Mouse (Mus musculus): ENCODE results near the gene Zfp281. TPM values are rescaled to one million over a fixed set of nuclear protein-coding genes. Genes with fewer than 3 reads are reported as not detected.

The Zfp281 gene
- total RNA-seq, 1 experiment from 2014 or later = 44.7 TPM

GRCm38 (mm10) chr1:136608339-136609261 lies 16.1 kb upstream of the Zfp281 start:
- no peak for ATAC-seq (ENCODE audit: extremely low read depth, insufficient number of reproducible peaks, low FRiP score, poor library complexity, severe bottlenecking)

GRCm38 (mm10) chr1:136611803-136612202 lies 12.9 kb upstream of the Zfp281 start:
- no peak for ATAC-seq (ENCODE audit: extremely low read depth, insufficient number of reproducible peaks, low FRiP score, poor library complexity, severe bottlenecking)

- no peak for ATAC-seq (ENCODE audit: extremely low read depth, insufficient number of reproducible peaks, low FRiP score, poor library complexity, severe bottlenecking)
Measured at GRCm38 (mm10) chr1:136613300-136613751, 11.4 kb upstream of the Zfp281 start.

- no peak for ATAC-seq (ENCODE audit: extremely low read depth, insufficient number of reproducible peaks, low FRiP score, poor library complexity, severe bottlenecking)
Measured at GRCm38 (mm10) chr1:136614748-136615440, 9.8 kb upstream of the Zfp281 start.

GRCm38 (mm10) chr1:136617163-136617788 lies 7.4 kb upstream of the Zfp281 start:
- ATAC-seq (ENCODE audit: extremely low read depth, insufficient number of reproducible peaks, low FRiP score, poor library complexity, severe bottlenecking) = no peak

DNA sequence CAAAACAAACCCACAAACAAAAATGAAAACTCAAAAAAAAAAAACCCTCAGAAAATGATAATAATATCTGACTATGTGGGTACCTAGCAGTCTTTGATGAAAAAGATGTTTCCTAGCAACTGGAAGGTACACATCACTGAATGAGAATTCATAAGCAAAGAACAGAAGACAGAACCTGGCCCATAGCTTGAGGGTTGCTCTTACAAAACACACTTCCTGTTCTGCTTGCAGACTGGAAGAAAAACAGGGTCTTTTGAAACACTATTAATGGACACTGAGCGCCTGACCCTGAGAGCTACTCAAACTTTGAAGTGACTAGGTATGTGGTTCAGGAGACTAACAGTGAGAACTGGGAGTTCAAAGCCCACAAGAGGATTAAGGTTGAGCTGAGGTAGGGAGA lies 6.1 kb upstream of the Zfp281 start:
- ATAC-seq (ENCODE audit: extremely low read depth, insufficient number of reproducible peaks, low FRiP score, poor library complexity, severe bottlenecking) = no peak

GRCm38 (mm10) chr1:136625019-136625895 lies 556 bp downstream of the Zfp281 start:
- ATAC-seq (ENCODE audit: extremely low read depth, insufficient number of reproducible peaks, low FRiP score, poor library complexity, severe bottlenecking) = no peak

DNA sequence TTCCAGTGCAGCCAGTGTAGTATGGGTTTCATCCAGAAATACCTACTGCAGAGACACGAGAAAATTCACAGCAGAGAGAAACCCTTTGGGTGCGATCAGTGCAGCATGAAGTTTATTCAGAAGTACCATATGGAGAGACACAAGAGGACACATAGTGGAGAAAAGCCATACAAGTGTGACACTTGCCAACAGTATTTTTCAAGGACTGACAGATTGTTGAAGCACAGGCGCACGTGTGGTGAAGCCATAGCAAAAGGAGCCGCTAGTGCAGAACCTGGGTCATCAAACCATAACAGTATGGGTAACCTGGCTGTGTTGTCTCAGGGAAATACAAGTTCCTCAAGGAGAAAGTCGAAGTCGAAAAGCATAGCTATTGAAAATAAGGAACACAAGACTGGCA lies 1.4 kb downstream of the Zfp281 start:
- ATAC-seq (ENCODE audit: extremely low read depth, insufficient number of reproducible peaks, low FRiP score, poor library complexity, severe bottlenecking) = no peak

DNA sequence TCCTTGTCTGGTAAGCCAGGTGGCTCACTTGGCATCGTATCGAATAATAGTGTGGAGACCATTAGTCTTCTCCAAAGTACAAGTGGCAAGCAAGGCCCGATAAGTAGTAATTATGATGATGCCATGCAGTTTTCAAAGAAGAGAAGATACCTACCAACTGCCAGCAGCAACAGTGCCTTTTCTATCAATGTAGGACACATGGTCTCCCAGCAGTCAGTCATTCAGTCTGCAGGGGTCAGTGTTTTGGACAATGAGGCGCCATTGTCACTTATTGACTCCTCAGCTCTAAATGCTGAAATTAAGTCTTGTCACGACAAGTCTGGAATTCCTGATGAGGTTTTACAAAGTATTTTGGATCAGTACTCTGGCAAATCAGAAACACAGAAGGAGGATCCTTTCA lies 2.1 kb downstream of the Zfp281 start:
- ATAC-seq (ENCODE audit: extremely low read depth, insufficient number of reproducible peaks, low FRiP score, poor library complexity, severe bottlenecking) = no peak

- ATAC-seq (ENCODE audit: extremely low read depth, insufficient number of reproducible peaks, low FRiP score, poor library complexity, severe bottlenecking) = no peak
Measured at GRCm38 (mm10) chr1:136627591-136627990, 2.9 kb downstream of the Zfp281 start.

GRCm38 (mm10) chr1:136632891-136633290 lies 8.2 kb downstream of the Zfp281 start:
- ATAC-seq (ENCODE audit: extremely low read depth, insufficient number of reproducible peaks, low FRiP score, poor library complexity, severe bottlenecking) = no peak

DNA sequence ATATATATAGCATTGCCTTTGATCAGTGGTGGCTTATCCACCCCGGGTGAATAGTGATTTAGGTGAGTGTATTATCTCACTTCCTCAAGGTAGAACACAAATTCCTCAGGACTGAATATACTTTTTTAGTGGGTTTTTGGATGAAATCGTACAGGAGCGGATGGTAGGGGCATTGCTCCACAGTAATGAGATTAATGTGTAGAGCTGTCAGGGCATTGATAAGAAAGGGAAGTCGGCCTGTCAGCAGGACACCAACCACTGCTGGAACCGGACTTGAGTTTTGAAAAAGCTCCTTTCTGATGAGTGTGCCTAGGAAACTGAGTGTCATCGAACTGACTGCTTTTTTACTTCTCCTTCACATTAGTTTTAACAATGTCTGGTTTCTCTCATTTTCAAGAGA lies 10.9 kb downstream of the Zfp281 start:
- ATAC-seq (ENCODE audit: extremely low read depth, insufficient number of reproducible peaks, low FRiP score, poor library complexity, severe bottlenecking) = no peak

DNA sequence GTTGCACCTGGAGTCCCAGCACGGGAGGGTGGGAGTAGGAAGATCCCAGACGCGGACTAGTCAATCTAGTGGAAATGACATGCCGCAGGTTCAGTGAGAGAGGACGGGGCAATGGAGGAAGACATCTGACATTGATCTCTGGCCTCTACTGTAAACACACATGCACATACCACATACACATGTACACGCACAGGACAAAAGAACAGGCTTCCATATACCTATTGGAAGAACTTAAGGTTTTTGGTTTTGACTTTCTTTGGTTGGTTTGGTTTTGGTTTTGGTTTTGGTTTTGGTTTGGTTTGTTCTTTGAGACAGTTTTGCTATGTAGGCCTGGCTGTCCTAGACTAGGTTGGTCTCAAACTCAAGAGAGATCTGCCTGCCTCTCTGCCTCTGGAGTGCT lies 12.2 kb downstream of the Zfp281 start:
- ATAC-seq (ENCODE audit: extremely low read depth, insufficient number of reproducible peaks, low FRiP score, poor library complexity, severe bottlenecking) = no peak

GRCm38 (mm10) chr1:136637696-136638095 lies 13.0 kb downstream of the Zfp281 start:
- no peak for ATAC-seq (ENCODE audit: extremely low read depth, insufficient number of reproducible peaks, low FRiP score, poor library complexity, severe bottlenecking)

DNA sequence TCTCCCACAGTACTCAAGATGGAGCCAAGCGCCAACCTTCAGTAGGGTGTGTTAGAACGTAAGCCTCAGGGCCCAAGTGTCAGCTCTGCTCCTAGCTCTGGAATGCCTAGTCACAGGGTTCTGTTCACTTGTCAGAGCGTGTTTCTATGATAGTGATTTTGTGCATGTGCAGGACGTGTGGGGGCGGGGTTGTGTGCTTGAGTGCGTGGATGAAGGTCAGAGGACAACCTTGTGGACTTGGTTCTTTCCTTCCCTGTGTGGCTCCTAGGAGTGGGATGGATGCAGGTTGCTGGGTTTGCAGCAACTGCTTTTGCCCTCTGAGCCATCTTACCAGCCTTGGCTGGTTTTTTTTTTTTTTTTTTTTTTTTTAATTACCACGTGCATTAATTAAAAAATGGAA lies 13.5 kb downstream of the Zfp281 start:
- ATAC-seq (ENCODE audit: extremely low read depth, insufficient number of reproducible peaks, low FRiP score, poor library complexity, severe bottlenecking) = no peak

DNA sequence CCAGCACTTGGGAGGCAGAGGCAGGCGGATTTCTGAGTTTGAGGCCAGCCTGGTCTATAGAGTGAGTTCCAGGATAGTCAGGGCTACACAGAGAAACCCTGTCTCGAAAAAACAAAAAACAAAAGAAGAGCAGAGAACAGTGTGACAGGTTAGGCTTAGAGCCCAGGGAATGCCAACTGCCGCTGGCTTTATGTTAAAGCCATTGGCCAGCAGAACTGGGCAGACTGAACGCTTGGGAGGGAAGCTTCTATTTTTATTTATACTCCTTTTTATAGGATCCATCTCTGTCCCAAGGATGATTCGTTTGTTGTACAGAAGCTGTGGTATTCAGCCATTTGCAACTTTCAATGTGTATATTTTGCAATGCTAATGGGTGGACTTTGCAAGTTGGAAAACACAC lies 14.0 kb downstream of the Zfp281 start:
- ATAC-seq (ENCODE audit: extremely low read depth, insufficient number of reproducible peaks, low FRiP score, poor library complexity, severe bottlenecking) = no peak

- no peak for ATAC-seq (ENCODE audit: extremely low read depth, insufficient number of reproducible peaks, low FRiP score, poor library complexity, severe bottlenecking)
Measured at GRCm38 (mm10) chr1:136639221-136639620, 14.5 kb downstream of the Zfp281 start.

DNA sequence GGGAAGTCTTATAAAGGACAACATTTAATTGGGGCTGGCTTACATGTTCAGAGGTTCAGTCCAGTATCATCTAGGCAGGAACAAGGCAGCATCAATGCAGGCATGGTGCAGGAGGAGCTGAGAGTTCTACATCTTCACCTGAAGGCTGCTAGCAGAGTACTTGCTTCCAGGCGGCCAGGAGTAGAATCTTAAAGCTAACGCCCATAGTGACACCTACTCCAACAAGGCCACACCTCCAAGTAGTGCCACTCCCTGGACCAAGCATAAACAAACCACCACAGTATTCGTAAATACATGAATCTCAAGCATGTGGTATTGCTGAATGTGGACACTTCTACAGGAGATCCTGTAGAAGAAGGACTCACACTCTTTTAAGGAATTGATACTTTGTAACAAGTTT lies 18.0 kb downstream of the Zfp281 start:
- ATAC-seq (ENCODE audit: extremely low read depth, insufficient number of reproducible peaks, low FRiP score, poor library complexity, severe bottlenecking) = no peak

DNA sequence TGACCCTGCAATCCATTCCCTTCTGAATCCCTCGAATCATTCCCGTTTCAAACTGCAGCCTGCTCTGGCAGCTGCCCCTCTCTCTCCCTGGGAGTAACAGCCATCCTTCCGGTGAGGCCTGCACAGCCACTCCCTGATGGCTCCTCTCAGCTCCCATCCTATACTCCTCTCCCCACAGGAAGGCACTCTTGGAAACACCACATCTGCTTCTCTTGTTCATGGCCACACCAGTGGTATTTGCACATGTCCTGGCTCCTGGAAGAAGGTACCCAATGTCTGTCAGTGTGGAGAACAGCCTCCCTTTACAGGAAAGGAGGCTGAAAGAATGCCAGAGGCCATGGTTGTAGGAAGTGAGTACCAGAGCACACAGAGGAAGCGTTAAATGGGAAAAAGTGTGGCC lies 19.8 kb downstream of the Zfp281 start:
- no peak for ATAC-seq (ENCODE audit: extremely low read depth, insufficient number of reproducible peaks, low FRiP score, poor library complexity, severe bottlenecking)
